Mouse (Mus musculus) bone marrow macrophage, adult 2 months (primary cell): ENCODE data around the gene Mprip. TPM values are rescaled to one million over a fixed set of nuclear protein-coding genes. Genes with fewer than 3 reads are reported as not detected.
"Not testable (repeated sequence)": the region's sequence is repeated elsewhere in the genome, so short reads cannot be mapped to it uniquely, and the experiment has no call there.

Experiments used
- H3K27ac ChIP-seq: 2 replicates; pipeline ENCODE4 v1.5.1; 2012; ENCODE audit warnings: low read depth, low read length; ENCODE audit not compliant: insufficient read depth
- H3K4me1 ChIP-seq: 2 replicates; pipeline ENCODE4 v1.6.1; 2012; ENCODE audit warnings: low read length; ENCODE audit not compliant: control insufficient read depth, insufficient read depth
- H3K4me3 ChIP-seq: 2 replicates; pipeline ENCODE4 v1.5.1; 2012; ENCODE audit warnings: mild to moderate bottlenecking, low read length, moderate library complexity; ENCODE audit not compliant: insufficient read depth
- CTCF ChIP-seq: IDR thresholded peaks from 2 replicates; pipeline ENCODE4 v1.5.1; 2012; ENCODE audit warnings: low read depth, mild to moderate bottlenecking, low read length, moderate library complexity
- POLR2A ChIP-seq: IDR thresholded peaks from 2 replicates; pipeline ENCODE4 v1.6.1; 2012; ENCODE audit warnings: mild to moderate bottlenecking, low read depth, low read length, borderline replicate concordance
- polyA plus RNA-seq: library from polyadenylated mRNA; stranded (reverse); fragments of >200 nt; gene quantifications from 2 replicates; pipeline ENCODE4 v1.2.4, GENCODE M21; 2012; ENCODE audit not compliant: missing spikeins, insufficient read depth, insufficient read length

Gene Mprip
- polyA plus RNA-seq, 1 experiment, result 55.9 TPM

GRCm38 (mm10) chr11:59671049-59671693 lies 10.1 kb downstream of the Mprip start:
- H3K4me1 ChIP-seq, result peaks cover 25% of the 10 kb centered on the region
- H3K4me3 ChIP-seq, result no peak overlapping the region
- no peak overlapping the region for H3K27ac ChIP-seq
- TF ChIP-seq CTCF (no peak), POLR2A (no peak)

GRCm38 (mm10) chr11:59674013-59674412 lies 12.9 kb downstream of the Mprip start:
- peaks cover 25% of the 10 kb centered on the region for H3K4me1 ChIP-seq
- H3K4me3 ChIP-seq, result no peak overlapping the region
- no peak overlapping the region for H3K27ac ChIP-seq
- TF ChIP-seq CTCF (no peak), POLR2A (no peak)

DNA sequence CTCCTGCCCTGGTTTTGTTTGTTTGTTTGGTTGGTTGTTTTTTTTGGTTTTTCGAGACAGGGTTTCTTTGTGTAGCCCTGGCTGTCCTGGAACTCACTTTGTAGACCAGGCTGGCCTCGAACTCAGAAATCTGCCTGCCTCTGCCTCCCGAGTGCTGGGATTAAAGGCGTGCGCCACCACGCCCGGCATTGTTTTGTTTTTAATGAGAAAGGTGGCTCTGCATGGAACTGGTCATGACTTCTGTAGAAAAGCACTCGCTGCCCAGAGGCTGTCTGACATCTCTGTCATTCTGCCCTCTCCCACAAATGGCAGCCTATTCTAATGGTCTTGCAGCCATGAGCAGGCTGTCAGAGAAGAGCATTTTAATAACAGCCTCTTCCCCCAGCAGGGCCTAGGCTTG lies 13.6 kb downstream of the Mprip start:
- peaks cover 25% of the 10 kb centered on the region for H3K4me1 ChIP-seq
- H3K27ac ChIP-seq, H3K4me3 ChIP-seq: not testable (repeated sequence)

- no peak overlapping the region for H3K27ac ChIP-seq
- no peak for TF ChIP-seq POLR2A
- TF ChIP-seq CTCF, result no peak
- H3K4me3 ChIP-seq, result no peak overlapping the region
- H3K4me1 ChIP-seq, result peaks cover 8% of the 10 kb centered on the region
Measured at GRCm38 (mm10) chr11:59677767-59678166, 16.7 kb downstream of the Mprip start.

DNA sequence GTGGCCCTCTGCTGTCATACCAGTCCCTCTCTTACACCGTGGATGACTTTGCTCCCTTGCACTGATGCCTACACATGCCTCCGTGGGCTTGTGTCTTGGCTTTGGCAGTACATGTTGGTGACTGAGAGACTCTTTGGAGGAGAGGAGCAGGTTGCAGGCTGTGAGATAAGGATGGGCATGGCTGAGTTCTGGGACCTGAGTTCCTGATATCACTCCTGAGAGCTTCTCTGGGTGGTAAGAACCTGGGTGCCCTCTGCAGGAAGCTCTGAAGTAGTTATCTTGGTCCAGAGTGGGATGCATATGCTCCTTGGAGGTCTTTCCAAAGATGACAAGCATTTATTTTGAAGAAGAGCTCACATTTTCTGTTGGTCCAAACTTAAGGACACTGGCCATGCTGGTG lies 17.6 kb downstream of the Mprip start:
- 0 out of 2 replicates have a peak, but pooled peaks cover 2% of the 10 kb centered on the region for H3K4me1 ChIP-seq
- no peak overlapping the region for H3K27ac ChIP-seq
- TF ChIP-seq POLR2A (no peak), CTCF (no peak)
- H3K4me3 ChIP-seq, result no peak overlapping the region

DNA sequence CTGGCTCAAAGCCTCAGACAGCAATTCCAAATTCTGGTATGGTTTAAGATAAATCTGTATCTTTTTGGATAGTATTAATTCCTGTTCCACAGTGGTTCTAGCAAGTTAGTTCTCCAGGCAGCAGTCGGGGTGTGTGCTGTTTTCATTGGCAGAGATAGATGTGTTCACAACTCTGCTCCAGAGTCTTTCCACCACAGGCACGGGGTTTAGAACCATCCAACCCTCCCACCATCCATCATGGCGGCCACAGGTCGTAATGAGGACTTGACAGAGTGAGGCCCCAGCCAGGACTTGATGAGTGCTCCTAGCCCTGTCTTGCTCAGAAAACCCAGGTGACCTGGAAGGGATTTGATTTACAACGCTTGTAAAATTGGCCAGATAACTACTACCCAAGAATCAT lies 19.0 kb downstream of the Mprip start:
- no peak for TF ChIP-seq CTCF
- no peak for TF ChIP-seq POLR2A
- Histone ChIP-seq H3K27ac (no peak overlapping the region), H3K4me1 (peaks cover 5% of the 10 kb centered on the region; the same call in 1 of the 2 replicates), H3K4me3 (no peak overlapping the region)

- H3K27ac ChIP-seq, result no peak overlapping the region
- H3K4me3 ChIP-seq, result no peak overlapping the region
- TF ChIP-seq POLR2A, result no peak
- TF ChIP-seq CTCF, result no peak
- H3K4me1 ChIP-seq, result peaks cover 3% of the 10 kb centered on the region; the same call in 1 of the 2 replicates
Measured at GRCm38 (mm10) chr11:59684956-59685355, 23.9 kb downstream of the Mprip start.

- Histone ChIP-seq H3K27ac (no peak overlapping the region), H3K4me3 (no peak overlapping the region), H3K4me1 (no peaks in the 10 kb centered on the region)
- TF ChIP-seq CTCF (no peak), POLR2A (no peak)
Measured at GRCm38 (mm10) chr11:59694533-59694932, 33.4 kb downstream of the Mprip start.

- no peak overlapping the region for H3K27ac ChIP-seq
- no peak for TF ChIP-seq CTCF
- TF ChIP-seq POLR2A, result no peak
- no peaks in the 10 kb centered on the region for H3K4me1 ChIP-seq
- H3K4me3 ChIP-seq, result no peak overlapping the region
Measured at GRCm38 (mm10) chr11:59695550-59695949, 34.4 kb downstream of the Mprip start.

- H3K4me1 ChIP-seq, result no peaks in the 10 kb centered on the region
- TF ChIP-seq POLR2A (no peak), CTCF (no peak)
- H3K27ac ChIP-seq, result no peak overlapping the region
- no peak overlapping the region for H3K4me3 ChIP-seq
Measured at GRCm38 (mm10) chr11:59697572-59697971, 36.5 kb downstream of the Mprip start.

GRCm38 (mm10) chr11:59700787-59701186 lies 39.7 kb downstream of the Mprip start:
- no peak overlapping the region for H3K4me3 ChIP-seq
- H3K27ac ChIP-seq, result no peak overlapping the region
- H3K4me1 ChIP-seq, result no peaks in the 10 kb centered on the region
- TF ChIP-seq POLR2A (no peak), CTCF (no peak)
